Mouse (Mus musculus): ENCODE data around the gene Snhg11. TPM values are rescaled to one million over a fixed set of nuclear protein-coding genes. Genes with fewer than 3 reads are reported as not detected.
A peak's percentile ranks its signal among the peaks of the same experiment; 100 is the strongest.

Gene Snhg11
- under 1 TPM; 0.19 to 0.47 (median 0.25) TPM for total RNA-seq (2022)

- DNase-seq (ENCODE audit: low spot score): no peak
Measured at GRCm38 (mm10) chr2:158375443-158376122, at the start of gene Snhg11. Gene Snhg11 (plus strand): TSS chr2:158375638.

GRCm38 (mm10) chr2:158334356-158334755 lies 41.1 kb upstream of the Snhg11 start:
- DNase-seq (ENCODE audit: low spot score): no peak

GRCm38 (mm10) chr2:158337698-158338097 lies 37.7 kb upstream of the Snhg11 start:
- DNase-seq (ENCODE audit: low spot score): no peak

GRCm38 (mm10) chr2:158339948-158340564 lies 35.4 kb upstream of the Snhg11 start:
- peak; percentile 28 for DNase-seq (ENCODE audit: low spot score)

- no peak for DNase-seq (ENCODE audit: low spot score)
Measured at GRCm38 (mm10) chr2:158341324-158341723, 34.1 kb upstream of the Snhg11 start.

GRCm38 (mm10) chr2:158343495-158343894 lies 31.9 kb upstream of the Snhg11 start:
- no peak for DNase-seq (ENCODE audit: low spot score)

GRCm38 (mm10) chr2:158346467-158346866 lies 29.0 kb upstream of the Snhg11 start:
- no peak for DNase-seq (ENCODE audit: low spot score)

GRCm38 (mm10) chr2:158347868-158348267 lies 27.6 kb upstream of the Snhg11 start:
- DNase-seq (ENCODE audit: low spot score): peak; percentile 55

- no peak for DNase-seq (ENCODE audit: low spot score)
Measured at GRCm38 (mm10) chr2:158352801-158353520, 22.5 kb upstream of the Snhg11 start.

- no peak for DNase-seq (ENCODE audit: low spot score)
Measured at GRCm38 (mm10) chr2:158354348-158355114, 20.9 kb upstream of the Snhg11 start.

- DNase-seq (ENCODE audit: low spot score): no peak
Measured at GRCm38 (mm10) chr2:158355238-158355637, 20.2 kb upstream of the Snhg11 start.

GRCm38 (mm10) chr2:158356121-158356520 lies 19.3 kb upstream of the Snhg11 start:
- DNase-seq (ENCODE audit: low spot score): no peak

- DNase-seq (ENCODE audit: low spot score): no peak
Measured at GRCm38 (mm10) chr2:158359757-158360620, 15.4 kb upstream of the Snhg11 start.

- DNase-seq (ENCODE audit: low spot score): peak; percentile 72
Measured at GRCm38 (mm10) chr2:158360873-158361677, 14.4 kb upstream of the Snhg11 start.

GRCm38 (mm10) chr2:158361678-158362320 lies 13.6 kb upstream of the Snhg11 start:
- no peak for DNase-seq (ENCODE audit: low spot score)

- DNase-seq (ENCODE audit: low spot score): no peak
Measured at GRCm38 (mm10) chr2:158364175-158364574, 11.3 kb upstream of the Snhg11 start.

GRCm38 (mm10) chr2:158365099-158365850 lies 10.2 kb upstream of the Snhg11 start:
- DNase-seq (ENCODE audit: low spot score): no peak

- DNase-seq (ENCODE audit: low spot score): no peak
Measured at GRCm38 (mm10) chr2:158367654-158368053, 7.8 kb upstream of the Snhg11 start.

- DNase-seq (ENCODE audit: low spot score): no peak
Measured at GRCm38 (mm10) chr2:158368313-158368712, 7.1 kb upstream of the Snhg11 start.
